Mouse (Mus musculus) olfactory bulb, adult 2 months (tissue): ENCODE results near the gene Sept1.

Experiments
- CTCF ChIP-seq: fragments of 200-500 bp; IDR thresholded peaks from 2 replicates; pipeline ENCODE4 v1.5.1; 2012; ENCODE audit warnings: low read depth, mild to moderate bottlenecking, low read length, moderate library complexity; ENCODE audit not compliant: insufficient read depth
- POLR2A ChIP-seq: fragments of 200-500 bp; IDR thresholded peaks from 2 replicates; pipeline ENCODE4 v1.6.1; 2012; ENCODE audit warnings: mild to moderate bottlenecking, low read depth, low read length, moderate library complexity; ENCODE audit not compliant: insufficient read depth

- TF ChIP-seq CTCF (no peak), POLR2A (no peak)
These were observed 42.3 kb downstream of the Sept1 start for GRCm38 (mm10) chr7:127190672-127191071.
